Mouse (Mus musculus): ENCODE results near the gene Cd28. TPM values are rescaled to one million over a fixed set of nuclear protein-coding genes. Genes with fewer than 3 reads are reported as not detected.

The Cd28 gene
- polyA plus RNA-seq, 1 experiment from 2014 or later, result 0.18 TPM

GRCm38 (mm10) chr1:60821590-60821989 lies 105.0 kb downstream of the Cd28 start:
- no peak overlapping the region for H3K27ac ChIP-seq (replicated peaks)
- 91% methylated on average over 3 of the region's 3 CpGs for WGBS
- H3K4me3 ChIP-seq (replicated peaks), result no peak overlapping the region
- H3K9me3 ChIP-seq (replicated peaks), result no peaks in the 10 kb centered on the region
- H3K4me1 ChIP-seq, result 0 out of 2 replicates have a peak, but pooled peaks cover 3% of the 10 kb centered on the region
- H3K27me3 ChIP-seq (replicated peaks), result no peaks in the 10 kb centered on the region
- no peak for ATAC-seq (ENCODE audit: low FRiP score)
- H3K4me2 ChIP-seq, result no peak overlapping the region
- no peaks in the 10 kb centered on the region for H3K36me3 ChIP-seq
- H3K9ac ChIP-seq (replicated peaks), result no peak overlapping the region

Other genes starting within 250 kb of the Cd28 start
- gene Raph1, start 149.7 kb upstream of the Cd28 start, polyA plus RNA-seq (2015; fragmentation: Nextera tagmentation; extraction: Ambion mirVana), result 23.2 and 27.8 TPM in 2 replicates
- 5.5 TPM in 1 of 2 replicates, not detected in the other for gene Ctla4, start 170.2 kb downstream of the Cd28 start, polyA plus RNA-seq (2015; fragmentation: Nextera tagmentation; extraction: Ambion mirVana)